Mouse (Mus musculus) cortical plate, adult 2 months (tissue): ENCODE data around the gene Eddm3b.

ENCODE experiments used
- CTCF ChIP-seq: fragments of 200-500 bp; IDR thresholded peaks from 2 replicates; pipeline ENCODE4 v1.5.1; 2011; ENCODE audit warnings: mild to moderate bottlenecking, control low read depth, low read length; ENCODE audit not compliant: insufficient read depth; ENCODE audit errors: extremely low read depth
- POLR2A ChIP-seq: fragments of 200-500 bp; IDR thresholded peaks from 2 replicates; pipeline ENCODE4 v1.6.1; 2011; ENCODE audit warnings: mild to moderate bottlenecking, low read length, control low read depth; ENCODE audit not compliant: insufficient read depth; ENCODE audit errors: extremely low read depth

DNA sequence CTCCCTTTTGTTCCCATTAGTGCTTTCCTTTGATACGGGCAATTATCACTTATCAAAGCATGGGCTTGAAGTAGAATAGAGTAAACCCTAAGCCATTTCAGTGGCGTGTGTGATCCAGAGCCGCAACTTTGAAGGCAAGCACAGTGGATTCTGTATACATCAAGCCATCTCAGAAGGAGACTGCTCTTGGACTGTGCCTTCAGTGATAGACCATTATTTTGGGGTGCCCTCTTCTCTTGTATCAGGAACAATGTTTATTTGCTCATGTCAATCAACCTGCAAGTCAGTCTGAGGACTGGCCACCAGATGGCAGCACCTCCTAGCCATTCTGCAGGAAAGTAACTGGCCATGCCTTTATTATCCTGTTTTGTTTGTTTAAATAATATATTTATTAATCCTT is 11.0 kb upstream of the Eddm3b start:
- TF ChIP-seq POLR2A (no peak), CTCF (peak; percentile 81)
